In the genomic region with DNA sequence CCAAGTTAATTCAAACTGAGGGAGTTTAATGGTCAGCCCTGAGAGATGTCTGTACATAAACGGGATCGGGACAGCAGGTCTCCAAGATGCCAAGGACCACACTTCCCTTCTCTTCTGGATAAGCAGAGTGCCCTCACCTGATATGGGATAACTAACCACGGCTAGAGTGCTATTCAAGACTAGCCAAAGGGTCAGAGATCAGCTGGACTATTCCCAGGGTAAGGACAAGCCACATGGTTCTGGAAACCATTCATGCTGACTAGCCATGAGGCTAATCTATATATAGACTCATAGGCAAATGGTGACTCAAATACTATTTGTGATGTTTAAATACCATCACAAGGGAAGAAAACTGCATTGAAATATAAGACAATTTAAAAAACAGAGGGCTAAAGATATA, we compare ENCODE assay signal across 26 mouse cellular contexts. TPM values are rescaled to one million over a fixed set of nuclear protein-coding genes. Genes with fewer than 3 reads are reported as not detected.
A peak's percentile ranks its signal among the peaks of the same experiment; 100 is the strongest.
DNase-seq lines count a peak whose midpoint lies in the region; ATAC-seq and TF ChIP-seq lines count a peak whose summit lies in the region.
"Had no signal": no experiment of that assay in that cellular context is flagged by ENCODE, and none has a peak within 500 bp of the region (broad histone marks: within the 10 kb centered on the region; RNA-seq: fewer than 3 reads in every experiment).

No protein-coding gene starts in this region.

- no peak overlapping the region for H3K4me2 ChIP-seq in midbrain, postnatal 0 days (ENCODE audit: low read depth, low read length, poor library complexity, severe bottlenecking)
- H3K4me2 ChIP-seq: forebrain, embryonic 13.5 days; heart, embryonic 13.5 days; hindbrain, embryonic 12.5 days; hindbrain, embryonic 15.5 days had no signal

- H3K4me3 ChIP-seq in midbrain, postnatal 0 days (ENCODE audit: low read depth, low read length) = no peak overlapping the region
- H3K4me3 ChIP-seq: forebrain, embryonic 10.5 days; forebrain, embryonic 13.5 days; heart, embryonic 13.5 days; hindbrain, embryonic 12.5 days; hindbrain, embryonic 15.5 days had no signal

- peaks cover 14% of the 10 kb centered on the region; the same call in 1 of the 2 replicates for H3K36me3 ChIP-seq in midbrain, postnatal 0 days (ENCODE audit: insufficient read depth, low read length)

- H3K27ac ChIP-seq in midbrain, postnatal 0 days (ENCODE audit: low read depth, low read length) = no peak overlapping the region
- H3K27ac ChIP-seq: forebrain, embryonic 10.5 days; forebrain, embryonic 13.5 days; heart, embryonic 13.5 days; hindbrain, embryonic 12.5 days; hindbrain, embryonic 15.5 days had no signal

- TF ChIP-seq CTCF in midbrain, postnatal 0 days (IDR thresholded peaks at IDR 0.05) = no peak

- no peak overlapping the region for H3K9ac ChIP-seq in midbrain, postnatal 0 days (replicated peaks; ENCODE audit: low read length, poor library complexity, severe bottlenecking)
- H3K9ac ChIP-seq: forebrain, embryonic 13.5 days; heart, embryonic 13.5 days; hindbrain, embryonic 12.5 days; hindbrain, embryonic 15.5 days had no signal

- no peaks in the 10 kb centered on the region for H3K9me3 ChIP-seq in midbrain, postnatal 0 days (ENCODE audit: low read length)
- H3K9me3 ChIP-seq: forebrain, embryonic 10.5 days; forebrain, embryonic 13.5 days; G1E; heart, embryonic 13.5 days; hindbrain, embryonic 12.5 days; hindbrain, embryonic 15.5 days had no signal

- peak; percentile 14 to 25 for DNase-seq in heart, adult 18-20 months
- DNase-seq in heart, postnatal 4 days = no peak
- peak; percentile 7 for DNase-seq in kidney, adult 9 months
- no peak for DNase-seq in kidney, adult 18-20 months
- DNase-seq in gastrocnemius, adult 8-10 months (ENCODE audit: low spot score in 2 of 2) = peak; percentile 32 to 40
- peak; percentile 37 for DNase-seq in gastrocnemius, postnatal 25 days
- DNase-seq in midbrain, postnatal 0 days (ENCODE audit: low spot score) = no peak
- no peak for DNase-seq in testis, postnatal 14 days (ENCODE audit: low spot score)
- DNase-seq: adrenal gland, postnatal 10 days; adrenal gland, postnatal 36 days; B cell, adult 2 months; cerebellum, adult 18-20 months; cerebellum, adult 9-10 months; cerebellum, postnatal 14 days; heart, adult 11 months; heart, postnatal 14 days had no signal

- WGBS in midbrain, postnatal 0 days = 82% methylated on average over 3 of the region's 3 CpGs

- ATAC-seq in midbrain, postnatal 0 days (ENCODE audit: low FRiP score) = no peak
- ATAC-seq: forebrain, embryonic 13.5 days; forebrain, embryonic 16.5 days; intestine, postnatal 0 days; Patski had no signal

- H3K4me1 ChIP-seq in midbrain, postnatal 0 days (ENCODE audit: insufficient read depth, low read length) = no peaks in the 10 kb centered on the region
- H3K4me1 ChIP-seq: forebrain, embryonic 10.5 days; forebrain, embryonic 13.5 days; hindbrain, embryonic 12.5 days; hindbrain, embryonic 15.5 days had no signal

- no peaks in the 10 kb centered on the region for H3K27me3 ChIP-seq in midbrain, postnatal 0 days (ENCODE audit: insufficient read depth, low read length)
- H3K27me3 ChIP-seq: CH12.LX; forebrain, embryonic 13.5 days; heart, embryonic 13.5 days; hindbrain, embryonic 12.5 days; hindbrain, embryonic 15.5 days; Patski had no signal

RNA-seq across cellular contexts. Expression of gene Ebpl, which starts 30.3 kb away (rescaled TPM):
- 1 to 10 TPM; 1.1 to 1.7 TPM for total RNA-seq in heart, adult 18-20 months (2021)
- 1 to 10 TPM; 2.0 to 2.1 TPM for total RNA-seq in heart, postnatal 4 days (2021)
- total RNA-seq in gastrocnemius, adult 8-10 months (2022) = 1 to 10 TPM in 3 of 4 experiments, under 1 TPM in 1; 0.99 to 1.5 (median 1.2) TPM
- 1 to 10 TPM in 1 of 2 experiments, under 1 TPM in 1; 0.84 to 1.4 TPM for total RNA-seq in gastrocnemius, postnatal 25 days (2021)
- 3.4 and 4.2 TPM in 2 replicates for total RNA-seq in midbrain, postnatal 0 days (2014; rRNA removed)
- polyA plus RNA-seq in midbrain, postnatal 0 days (2015; fragmentation: Nextera tagmentation; extraction: Ambion mirVana) = 8.8 and 9.0 TPM in 2 replicates

RNA-seq across cellular contexts. Expression of gene Kpna3, which starts 49.1 kb away (rescaled TPM):
- 10 to 100 TPM; 56.1 to 59.5 TPM for total RNA-seq in heart, adult 18-20 months (2021)
- total RNA-seq in heart, postnatal 4 days (2021) = 10 to 100 TPM; 40.2 to 41.4 TPM
- total RNA-seq in gastrocnemius, adult 8-10 months (2022) = 100 to 1,000 TPM; 113 to 141 (median 124) TPM
- 10 to 100 TPM; 89.3 to 89.8 TPM for total RNA-seq in gastrocnemius, postnatal 25 days (2021)
- total RNA-seq in midbrain, postnatal 0 days (2014; rRNA removed) = 34.4 and 55.8 TPM in 2 replicates
- polyA plus RNA-seq in midbrain, postnatal 0 days (2015; fragmentation: Nextera tagmentation; extraction: Ambion mirVana) = 55.7 and 56.7 TPM in 2 replicates

Comparison
In these comparisons a context has a peak if more than half of its experiments do, and no peak if none do; other contexts are left out.
1. DNase-seq: peak in heart, adult 18-20 months (2 of 2), kidney, adult 9 months (single experiment), gastrocnemius, adult 8-10 months (2 of 2) and gastrocnemius, postnatal 25 days (single experiment); none in heart, postnatal 4 days (single experiment), kidney, adult 18-20 months (single experiment), midbrain, postnatal 0 days (single experiment) and testis, postnatal 14 days (single experiment).